Mouse (Mus musculus) midbrain, embryonic 14.5 days (tissue): ENCODE data around the gene Neu1. TPM values are rescaled to one million over a fixed set of nuclear protein-coding genes. Genes with fewer than 3 reads are reported as not detected.

ENCODE experiments used
- ATAC-seq: fragments of 200-750 bp; cut with Nextera tagmentation; 2 replicates; pipeline ENCODE4 v1.8.0; 2017; ENCODE audit warnings: moderate number of reproducible peaks, moderate library complexity; ENCODE audit not compliant: low FRiP score, low TSS enrichment
- DNase-seq: peaks from one replicate; pipeline ENCODE4 v3.0.0-alpha.2; 2015
- H3K27ac ChIP-seq: fragments of 300-500 bp; sonication (generic); replicated peaks from 2 replicates; pipeline ENCODE4 v1.5.1; 2014; ENCODE audit warnings: mild to moderate bottlenecking, low read depth, low read length, moderate library complexity
- H3K27me3 ChIP-seq: fragments of 300-500 bp; sonication (generic); 2 replicates; pipeline ENCODE4 v1.6.1; 2014; ENCODE audit warnings: low read length, control low read depth, mixed read lengths; ENCODE audit not compliant: control insufficient read depth, insufficient read depth
- H3K36me3 ChIP-seq: fragments of 300-500 bp; sonication (generic); 2 replicates; pipeline ENCODE4 v1.6.1; 2014; ENCODE audit warnings: low read length, control low read depth; ENCODE audit not compliant: control insufficient read depth, insufficient read depth
- H3K4me1 ChIP-seq: fragments of 300-500 bp; sonication (generic); 2 replicates; pipeline ENCODE4 v1.6.1; 2014; ENCODE audit warnings: mild to moderate bottlenecking, antibody characterized with exemption, low read length, control low read depth; ENCODE audit not compliant: control insufficient read depth, insufficient read depth
- H3K4me2 ChIP-seq: fragments of 300-500 bp; sonication (generic); 2 replicates; pipeline ENCODE4 v1.6.1; 2014; ENCODE audit warnings: mild to moderate bottlenecking, low read length, moderate library complexity
- H3K4me3 ChIP-seq: fragments of 300-500 bp; sonication (generic); replicated peaks from 2 replicates; pipeline ENCODE4 v1.5.1; 2014; ENCODE audit warnings: low read depth, low read length
- H3K9ac ChIP-seq: fragments of 300-500 bp; sonication (generic); replicated peaks from 2 replicates; pipeline ENCODE4 v1.6.1; 2014; ENCODE audit warnings: mild to moderate bottlenecking, low read length, moderate library complexity
- H3K9me3 ChIP-seq: fragments of 300-500 bp; sonication (generic); 2 replicates; pipeline ENCODE4 v1.6.1; 2016; ENCODE audit warnings: low read length, control low read depth, mixed read lengths; ENCODE audit not compliant: control insufficient read depth
- WGBS: fragments of 180-500 bp; shearing (Covaris S2); extraction: QIAGEN DNeasy Blood & Tissue Kit; methylation state at CpG from one replicate; pipeline ENCODE4 v1.1.7; 2014; 5-methylcytosine and 5-hydroxymethylcytosine counted together
- polyA plus RNA-seq: library from polyadenylated mRNA; unstranded; fragments of >200 nt; fragmentation: Nextera tagmentation; extraction: Ambion mirVana; gene quantifications from 2 replicates; pipeline ENCODE4 v1.2.1, GENCODE M21; 2014

The Neu1 gene
- 25.1 and 28.2 TPM in 2 replicates for polyA plus RNA-seq

DNA sequence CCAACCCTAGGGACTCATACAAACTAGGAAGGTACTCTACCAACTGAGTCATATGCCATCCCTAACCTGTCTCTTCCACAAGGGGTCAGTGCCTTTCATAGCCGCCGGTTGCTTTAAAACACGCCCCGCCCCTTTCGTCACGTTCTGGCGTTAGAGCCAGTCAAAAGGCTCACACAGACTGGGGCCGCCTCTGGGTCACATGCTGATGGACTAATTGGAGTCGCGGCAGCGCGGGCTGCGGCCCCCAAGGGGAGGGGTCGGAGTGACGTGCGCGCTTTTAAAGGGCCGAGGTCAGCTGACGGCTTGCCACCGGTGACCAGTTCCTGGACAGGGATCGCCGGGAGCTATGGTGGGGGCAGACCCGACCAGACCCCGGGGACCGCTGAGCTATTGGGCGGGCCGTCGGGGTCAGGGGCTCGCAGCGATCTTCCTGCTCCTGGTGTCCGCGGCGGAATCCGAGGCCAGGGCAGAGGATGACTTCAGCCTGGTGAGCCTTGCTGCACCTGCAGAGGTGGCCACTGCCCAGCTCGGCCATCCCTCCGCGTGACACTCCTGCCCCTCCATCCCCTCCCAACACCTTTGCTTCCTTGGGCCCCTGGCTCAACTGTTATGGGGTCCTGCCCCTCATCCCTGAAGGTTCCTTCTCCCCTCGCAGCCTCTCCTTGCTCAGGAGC is at the start of gene Neu1:
Gene Neu1 (plus strand): TSS at position 193 of the 674 bp plus-strand sequence.
- DNase-seq = peak; percentile 99
- peak; percentile 96 for ATAC-seq
- Histone ChIP-seq H3K27me3 (no peaks in the 10 kb centered on the region), H3K4me1 (peaks cover 11% of the 10 kb centered on the region), H3K4me3 (peak within 1 kb of the TSS; percentile 82), H3K4me2 (peak within 1 kb of the TSS; percentile 97), H3K27ac (peak within 1 kb of the TSS; percentile 54), H3K9ac (peak within 1 kb of the TSS; percentile 80), H3K36me3 (peaks cover 30% of the 10 kb centered on the region), H3K9me3 (no peaks in the 10 kb centered on the region)
- under 1% methylated on average over 38 of the region's 38 CpGs for WGBS

GRCm38 (mm10) chr17:34881683-34882310 is 49.3 kb upstream of the Neu1 start, which contains the start of gene Gm20547:
Gm20547 (minus strand) TSS chr17:34882042.
- H3K4me3 ChIP-seq = no peak within 1 kb of the TSS
- no peak within 1 kb of the TSS for H3K4me2 ChIP-seq
- H3K9me3 ChIP-seq = no peaks in the 10 kb centered on the region
- WGBS = 5% methylated on average over 15 of the region's 15 CpGs
- no peaks in the 10 kb centered on the region for H3K36me3 ChIP-seq
- H3K27me3 ChIP-seq = no peaks in the 10 kb centered on the region
- DNase-seq (no peak), ATAC-seq (no peak)
- H3K27ac ChIP-seq = no peak within 1 kb of the TSS
- H3K9ac ChIP-seq = no peak within 1 kb of the TSS
- H3K4me1 ChIP-seq = no peaks in the 10 kb centered on the region

GRCm38 (mm10) chr17:34883332-34883731 is 47.7 kb upstream of the Neu1 start:
- Histone ChIP-seq H3K4me1 (no peaks in the 10 kb centered on the region), H3K4me3 (no peak overlapping the region), H3K4me2 (no peak overlapping the region), H3K36me3 (no peaks in the 10 kb centered on the region), H3K9me3 (no peaks in the 10 kb centered on the region), H3K27ac (no peak overlapping the region), H3K9ac (no peak overlapping the region), H3K27me3 (no peaks in the 10 kb centered on the region)
- no peak for DNase-seq
- WGBS = 74% methylated on average over 3 of the region's 3 CpGs
- no peak for ATAC-seq

GRCm38 (mm10) chr17:34884704-34885103 is 46.3 kb upstream of the Neu1 start:
- H3K4me2 ChIP-seq = no peak overlapping the region
- 91% methylated on average over 6 of the region's 6 CpGs for WGBS
- H3K36me3 ChIP-seq = no peaks in the 10 kb centered on the region
- no peak overlapping the region for H3K9ac ChIP-seq
- DNase-seq = no peak
- H3K27ac ChIP-seq = no peak overlapping the region
- no peak for ATAC-seq
- H3K27me3 ChIP-seq = no peaks in the 10 kb centered on the region
- H3K4me3 ChIP-seq = no peak overlapping the region
- no peaks in the 10 kb centered on the region for H3K4me1 ChIP-seq
- no peaks in the 10 kb centered on the region for H3K9me3 ChIP-seq

- Histone ChIP-seq H3K36me3 (no peaks in the 10 kb centered on the region), H3K9ac (no peak overlapping the region), H3K9me3 (no peaks in the 10 kb centered on the region), H3K27me3 (no peaks in the 10 kb centered on the region), H3K4me2 (no peak overlapping the region), H3K4me3 (no peak overlapping the region), H3K27ac (no peak overlapping the region), H3K4me1 (no peaks in the 10 kb centered on the region)
- WGBS = 89% methylated on average over 3 of the region's 3 CpGs
- ATAC-seq (no peak), DNase-seq (no peak)
Measured at GRCm38 (mm10) chr17:34885615-34886014, 45.4 kb upstream of the Neu1 start.

GRCm38 (mm10) chr17:34887942-34888341 is 43.1 kb upstream of the Neu1 start:
- H3K9ac ChIP-seq = no peak overlapping the region

DNA sequence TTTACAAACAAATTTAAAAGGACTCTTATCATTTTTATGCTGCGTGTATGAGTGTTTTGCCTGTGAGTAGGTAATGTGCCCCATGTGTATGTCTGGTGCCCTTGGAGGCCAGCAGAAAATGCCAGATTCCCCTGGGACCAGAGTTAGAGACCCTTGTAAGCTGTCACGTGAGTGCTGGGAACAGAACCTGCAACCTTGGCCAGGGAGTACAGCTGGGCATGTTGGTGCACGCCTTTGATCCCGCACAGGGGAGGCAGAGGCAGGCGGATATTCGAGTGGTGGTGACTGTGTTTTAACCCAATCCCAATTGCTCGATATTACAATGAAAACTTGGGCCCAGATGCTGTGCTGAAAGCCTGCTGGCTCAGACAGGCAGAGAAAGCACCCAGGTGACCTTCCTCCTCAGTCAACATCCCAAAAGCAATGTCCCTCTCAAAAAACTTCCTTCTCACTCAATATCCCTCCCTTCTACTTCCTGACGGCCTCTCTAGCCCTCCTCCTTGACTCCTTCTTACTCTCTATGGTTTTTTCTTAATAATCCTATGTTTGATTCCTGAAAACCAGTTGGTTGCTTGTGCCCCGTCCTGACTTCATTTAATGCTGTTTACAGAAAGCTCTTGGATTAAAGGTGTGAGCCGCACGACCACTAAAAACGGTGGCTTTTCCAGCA is 40.8 kb upstream of the Neu1 start:
- Histone ChIP-seq H3K9me3 (no peaks in the 10 kb centered on the region), H3K4me1 (peaks cover 8% of the 10 kb centered on the region; the same call in 1 of the 2 replicates), H3K4me3 (no peak overlapping the region), H3K4me2 (no peak overlapping the region), H3K36me3 (no peaks in the 10 kb centered on the region), H3K27ac (no peak overlapping the region), H3K9ac (no peak overlapping the region), H3K27me3 (no peaks in the 10 kb centered on the region)
- ATAC-seq = no peak
- DNase-seq = no peak
- WGBS = 86% methylated on average over 12 of the region's 12 CpGs

More at GRCm38 (mm10) chr17:34887942-34888341, 43.1 kb upstream of the Neu1 start:
- no peak overlapping the region for H3K27ac ChIP-seq
- no peak overlapping the region for H3K4me3 ChIP-seq
- WGBS = 82% methylated on average over 5 of the region's 5 CpGs
- H3K4me1 ChIP-seq = no peaks in the 10 kb centered on the region
- no peaks in the 10 kb centered on the region for H3K36me3 ChIP-seq
- H3K4me2 ChIP-seq = no peak overlapping the region
- no peak for DNase-seq
- no peak for ATAC-seq
- no peaks in the 10 kb centered on the region for H3K9me3 ChIP-seq
- H3K27me3 ChIP-seq = no peaks in the 10 kb centered on the region

DNA sequence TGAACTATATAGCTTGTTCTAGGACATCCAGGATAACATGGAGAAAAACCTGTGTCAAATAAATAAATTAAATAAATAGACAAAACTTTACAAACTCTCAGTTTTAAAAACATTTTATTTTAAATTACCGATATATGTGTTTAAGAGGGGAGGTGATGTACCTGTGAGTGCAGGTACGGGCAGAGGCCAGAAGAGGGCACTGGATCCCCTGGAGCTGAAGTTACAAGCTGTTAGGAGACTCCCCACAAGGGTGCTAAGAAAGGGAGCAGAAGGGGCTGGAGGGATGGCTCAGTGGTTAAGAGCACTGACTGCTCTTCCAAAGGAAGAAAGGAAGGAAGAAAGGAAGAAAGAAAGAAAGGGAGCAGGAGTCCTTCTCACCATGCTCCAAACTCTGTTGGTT is 39.7 kb upstream of the Neu1 start:
- Histone ChIP-seq H3K36me3 (peaks cover 7% of the 10 kb centered on the region), H3K27me3 (no peaks in the 10 kb centered on the region), H3K27ac (no peak overlapping the region), H3K4me1 (peaks cover 20% of the 10 kb centered on the region), H3K9me3 (no peaks in the 10 kb centered on the region), H3K4me3 (no peak overlapping the region), H3K4me2 (no peak overlapping the region), H3K9ac (no peak overlapping the region)
- ATAC-seq (no peak), DNase-seq (no peak)
- WGBS = 99% methylated on average over 2 of the region's 2 CpGs
